Mouse (Mus musculus): ENCODE results near the gene Polr2a.
"Not testable (repeated sequence)": the region's sequence is repeated elsewhere in the genome, so short reads cannot be mapped to it uniquely, and the experiment has no call there.

DNA sequence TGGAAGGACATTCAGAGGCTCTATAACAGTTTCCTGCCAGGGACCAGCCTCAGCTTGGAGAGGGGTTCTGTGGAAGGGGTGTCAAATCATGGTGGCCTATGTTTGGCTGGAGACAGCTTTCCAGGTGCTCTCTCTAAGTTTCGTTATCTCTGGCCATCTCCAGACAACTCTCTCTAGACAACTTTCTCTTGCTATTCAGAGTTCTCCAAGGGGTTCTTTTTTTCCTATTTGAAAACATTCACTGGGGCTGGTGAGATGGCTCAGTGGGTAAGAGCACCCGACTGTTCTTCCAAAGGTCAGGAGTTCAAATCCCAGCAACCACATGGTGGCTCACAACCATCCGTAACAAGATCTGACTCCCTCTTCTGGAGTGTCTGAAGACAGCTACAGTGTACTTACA is 55.1 kb downstream of the Polr2a start:
- not testable (repeated sequence) for TF ChIP-seq CTCF (IDR thresholded peaks at IDR 0.05; ENCODE audit: control insufficient read depth, insufficient read depth, low read length); POLR2A (IDR thresholded peaks at IDR 0.05; ENCODE audit: borderline replicate concordance, control insufficient read depth, low read depth, low read length)
